Mouse (Mus musculus): ENCODE data around the gene Bmp2k. TPM values are rescaled to one million over a fixed set of nuclear protein-coding genes. Genes with fewer than 3 reads are reported as not detected.

Bmp2k gene
- polyA plus RNA-seq (2012), result 23.0 and 24.3 TPM in 2 replicates

- no peak for TF ChIP-seq GATA1 (IDR thresholded peaks at IDR 0.05; ENCODE audit: low read length)
Observed at GRCm38 (mm10) chr5:96997310-96997801, at the start of gene Bmp2k. Gene Bmp2k, plus strand, starts transcription at chr5:96997689.

- TF ChIP-seq GATA1 (IDR thresholded peaks at IDR 0.05; ENCODE audit: low read length), result no peak
Observed at GRCm38 (mm10) chr5:96948856-96949527, 48.5 kb upstream of the Bmp2k start.

- TF ChIP-seq GATA1 (IDR thresholded peaks at IDR 0.05; ENCODE audit: low read length), result peak; percentile 36
Observed at GRCm38 (mm10) chr5:96949839-96950666, 47.4 kb upstream of the Bmp2k start.

- TF ChIP-seq GATA1 (IDR thresholded peaks at IDR 0.05; ENCODE audit: low read length), result no peak
Observed at GRCm38 (mm10) chr5:96950667-96951492, 46.6 kb upstream of the Bmp2k start.

GRCm38 (mm10) chr5:96951493-96952105, 45.9 kb upstream of the Bmp2k start:
- peak; percentile 96 for TF ChIP-seq GATA1 (IDR thresholded peaks at IDR 0.05; ENCODE audit: low read length)

GRCm38 (mm10) chr5:96954040-96954439, 43.4 kb upstream of the Bmp2k start:
- no peak for TF ChIP-seq GATA1 (IDR thresholded peaks at IDR 0.05; ENCODE audit: low read length)

- no peak for TF ChIP-seq GATA1 (IDR thresholded peaks at IDR 0.05; ENCODE audit: low read length)
Observed at GRCm38 (mm10) chr5:96954466-96955027, 42.9 kb upstream of the Bmp2k start.

GRCm38 (mm10) chr5:96956926-96957325, 40.6 kb upstream of the Bmp2k start:
- TF ChIP-seq GATA1 (IDR thresholded peaks at IDR 0.05; ENCODE audit: low read length), result no peak

- TF ChIP-seq GATA1 (IDR thresholded peaks at IDR 0.05; ENCODE audit: low read length), result no peak
Observed at GRCm38 (mm10) chr5:96961122-96961521, 36.4 kb upstream of the Bmp2k start.

- no peak for TF ChIP-seq GATA1 (IDR thresholded peaks at IDR 0.05; ENCODE audit: low read length)
Observed at GRCm38 (mm10) chr5:96961852-96962251, 35.6 kb upstream of the Bmp2k start.

GRCm38 (mm10) chr5:96962252-96962933, 35.1 kb upstream of the Bmp2k start:
- no peak for TF ChIP-seq GATA1 (IDR thresholded peaks at IDR 0.05; ENCODE audit: low read length)

- TF ChIP-seq GATA1 (IDR thresholded peaks at IDR 0.05; ENCODE audit: low read length), result no peak
Observed at GRCm38 (mm10) chr5:96962934-96963301, 34.6 kb upstream of the Bmp2k start.

- no peak for TF ChIP-seq GATA1 (IDR thresholded peaks at IDR 0.05; ENCODE audit: low read length)
Observed at GRCm38 (mm10) chr5:96964062-96965028, 33.1 kb upstream of the Bmp2k start.

All from G1E-ER4 (cell line).